Comparison of ENCODE assay signal across 8 mouse cellular contexts in genomic region chr1:131867093-131867945, GRCm38 (mm10). TPM values are rescaled to one million over a fixed set of nuclear protein-coding genes. Genes with fewer than 3 reads are reported as not detected.
A peak's percentile ranks its signal among the peaks of the same experiment; 100 is the strongest.
DNase-seq lines count a peak whose midpoint lies in the region; ATAC-seq and TF ChIP-seq lines count a peak whose summit lies in the region.

Gene Rab29, plus strand, starts transcription at chr1:131867224.

- H3K9me3 ChIP-seq in MEL (replicated peaks; ENCODE audit: insufficient read depth, low read length): no peaks in the 10 kb centered on the region
- H3K9me3 ChIP-seq in lung, embryonic 16.5 days (ENCODE audit: control insufficient read depth, low read length): no peaks in the 10 kb centered on the region

- 1% methylated on average over 46 of the region's 46 CpGs for WGBS in lung, embryonic 16.5 days

- H3K36me3 ChIP-seq in MEL (ENCODE audit: control insufficient read depth in 1 of 2, insufficient read depth in 2 of 2, low read length in 2 of 2): peaks cover 0 to 8% of the 10 kb centered on the region in 2 experiments; a peak in 2 of 4 replicates
- H3K36me3 ChIP-seq in lung, embryonic 16.5 days (ENCODE audit: control insufficient read depth, insufficient read depth, low read length): no peaks in the 10 kb centered on the region; the same call in 1 of the 2 replicates

- peaks cover 0 to 10% of the 10 kb centered on the region in 2 experiments; a peak in 3 of 4 replicates for H3K4me1 ChIP-seq in MEL (ENCODE audit: control insufficient read depth in 1 of 2, insufficient read depth in 2 of 2, low read length in 2 of 2)
- H3K4me1 ChIP-seq in lung, embryonic 16.5 days (replicated peaks; ENCODE audit: control insufficient read depth, insufficient read depth, low read length): peaks cover 3% of the 10 kb centered on the region

- TF ChIP-seq RAD21 in MEL (IDR thresholded peaks at IDR 0.05; ENCODE audit: low read depth, low read length): no peak

- TF ChIP-seq CTCF in MEL (IDR thresholded peaks at IDR 0.05 in 2 of 3, conservative IDR thresholded peaks at IDR 0.05 in 1 of 3; ENCODE audit: control insufficient read depth in 1 of 3, insufficient read depth in 1 of 3, low read depth in 2 of 3, low read length in 3 of 3, poor library complexity in 1 of 3, severe bottlenecking in 1 of 3): peak; percentile 84 to 90 (median 86)

- no peak for TF ChIP-seq EP300 in MEL (IDR thresholded peaks at IDR 0.05; ENCODE audit: low read depth in 1 of 2, low read length in 2 of 2)

- peak; percentile 98 for DNase-seq in MEL (ENCODE audit: low read depth, low spot score)
- DNase-seq in cerebellum, adult 8-10 months: peak; percentile 69
- peak; percentile 90 for DNase-seq in forelimb bud, embryonic 11.5 days (ENCODE audit: low read depth, low spot score)
- DNase-seq in layer of hippocampus, adult 9-10 months (ENCODE audit: low spot score): peak; percentile 77
- DNase-seq in ovary, postnatal 10 days (ENCODE audit: low spot score): peak; percentile 71
- DNase-seq in thymus, postnatal 10 days (ENCODE audit: low spot score in 2 of 2): peak; percentile 80 to 90

- peak within 1 kb of the TSS; percentile 60 to 97 for H3K4me3 ChIP-seq in MEL (ENCODE audit: control insufficient read depth in 1 of 2, insufficient read depth in 1 of 2, low read depth in 2 of 2, low read length in 2 of 2)
- H3K4me3 ChIP-seq in lung, embryonic 16.5 days (ENCODE audit: low read length): peak within 1 kb of the TSS; percentile 73

- H3K27ac ChIP-seq in MEL (ENCODE audit: control insufficient read depth, low read depth, low read length): peak within 1 kb of the TSS; percentile 80
- peak within 1 kb of the TSS; percentile 16; the same call in 1 of the 2 replicates for H3K27ac ChIP-seq in lung, embryonic 16.5 days (ENCODE audit: low read length)

- peak; percentile 95 to 97 for ATAC-seq in hematopoietic stem cell, adult 5-6 weeks (replicated peaks in 1 of 2; ENCODE audit: insufficient read depth in 1 of 2, low FRiP score in 2 of 2, low TSS enrichment in 1 of 2, low read depth in 1 of 2, poor library complexity in 2 of 2, severe bottlenecking in 2 of 2)
- peak; percentile 98 for ATAC-seq in lung, embryonic 16.5 days (ENCODE audit: low read depth)

- TF ChIP-seq POLR2A in MEL (IDR thresholded peaks at IDR 0.05; ENCODE audit: control insufficient read depth in 1 of 2, insufficient read depth in 1 of 2, low read depth in 1 of 2, low read length in 2 of 2, poor library complexity in 1 of 2): no peak

- peak within 1 kb of the TSS; percentile 66 for H3K4me2 ChIP-seq in lung, embryonic 16.5 days (ENCODE audit: low read depth, low read length)

- H3K79me2 ChIP-seq in MEL (ENCODE audit: control insufficient read depth, insufficient read depth, low read length, poor library complexity): peaks cover 9% of the 10 kb centered on the region

- H3K27me3 ChIP-seq in MEL (ENCODE audit: control insufficient read depth in 1 of 2, insufficient read depth in 2 of 2, low read length in 2 of 2): peaks cover 0 to 1% of the 10 kb centered on the region in 2 experiments; a peak in 1 of 4 replicates
- H3K27me3 ChIP-seq in lung, embryonic 16.5 days (ENCODE audit: control insufficient read depth, insufficient read depth, low read depth, low read length): no peaks in the 10 kb centered on the region

- H3K9ac ChIP-seq in MEL (ENCODE audit: control insufficient read depth, low read depth, low read length, poor library complexity, severe bottlenecking): peak within 1 kb of the TSS; percentile 87
- peak within 1 kb of the TSS; percentile 76 for H3K9ac ChIP-seq in lung, embryonic 16.5 days (ENCODE audit: low read length)

TF ChIP-seq in MEL, 35 proteins besides CTCF, POLR2A, EP300 and RAD21:
- TF ChIP-seq TCF12 (IDR thresholded peaks at IDR 0.05; ENCODE audit: low read depth, low read length) (no peak), MAX (IDR thresholded peaks at IDR 0.05; ENCODE audit: low read length) (peak; percentile 28; the same call in 1 of the 2 replicates), ZMIZ1 (IDR thresholded peaks at IDR 0.05; ENCODE audit: low read depth, low read length) (0 out of 2 replicates have a peak, but pooled peaks have one; percentile 24), MYB (IDR thresholded peaks at IDR 0.05; ENCODE audit: low read depth, low read length) (no peak), GATA1 (IDR thresholded peaks at IDR 0.05; ENCODE audit: low read depth, low read length) (no peak), ZC3H11A (IDR thresholded peaks at IDR 0.05; ENCODE audit: low read depth, low read length) (no peak), ETS1 (IDR thresholded peaks at IDR 0.05; ENCODE audit: low read depth, low read length) (no peak), KAT2A (conservative IDR thresholded peaks at IDR 0.05; ENCODE audit: low read depth, low read length) (peak; percentile 97), RCOR1 (IDR thresholded peaks at IDR 0.05; ENCODE audit: low read depth, low read length) (no peak), BHLHE40 (IDR thresholded peaks at IDR 0.05; ENCODE audit: borderline replicate concordance, low read depth, low read length) (no peak), MAZ (IDR thresholded peaks at IDR 0.05; ENCODE audit: low read depth, low read length) (peak; percentile 62; the same call in 1 of the 2 replicates), TAL1 (IDR thresholded peaks at IDR 0.05; ENCODE audit: low read length) (no peak), MAFK (IDR thresholded peaks at IDR 0.05; ENCODE audit: borderline replicate concordance, low read depth, low read length) (no peak), ZNF384 (IDR thresholded peaks at IDR 0.05; ENCODE audit: low read depth, low read length) (no peak), ELF1 (IDR thresholded peaks at IDR 0.05; ENCODE audit: low read depth, low read length) (no peak), POLR2AphosphoS2 (IDR thresholded peaks at IDR 0.05; ENCODE audit: low read length) (no peak), GABPA (IDR thresholded peaks at IDR 0.05; ENCODE audit: low read depth, low read length) (no peak), SIN3A (IDR thresholded peaks at IDR 0.05; ENCODE audit: low read length) (no peak), NELFE (IDR thresholded peaks at IDR 0.05; ENCODE audit: low read depth, low read length) (peak; percentile 36; the same call in 1 of the 2 replicates), NRF1 (IDR thresholded peaks at IDR 0.05; ENCODE audit: insufficient read depth, low read depth, low read length, poor library complexity, severe bottlenecking) (no peak), CHD2 (IDR thresholded peaks at IDR 0.05; ENCODE audit: low read length) (no peak), USF2 (IDR thresholded peaks at IDR 0.05; ENCODE audit: borderline replicate concordance in 1 of 2, insufficient read depth in 1 of 2, low read depth in 1 of 2, low read length in 2 of 2) (no peak), E2F4 (IDR thresholded peaks at IDR 0.05; ENCODE audit: borderline replicate concordance, low read depth, low read length) (no peak), HCFC1 (IDR thresholded peaks at IDR 0.05; ENCODE audit: low read depth, low read length) (peak; percentile 98), MYC (IDR thresholded peaks at IDR 0.05; ENCODE audit: low read depth, low read length) (no peak), MXI1 (IDR thresholded peaks at IDR 0.05; ENCODE audit: low read depth, low read length) (no peak), JUND (IDR thresholded peaks at IDR 0.05; ENCODE audit: low read depth, low read length) (no peak), MEF2A (IDR thresholded peaks at IDR 0.05; ENCODE audit: extremely low read depth, insufficient replicate concordance, low read depth, low read length, poor library complexity, severe bottlenecking) (no peak), UBTF (IDR thresholded peaks at IDR 0.05; ENCODE audit: borderline replicate concordance, insufficient read depth, low read depth, low read length) (0 out of 2 replicates have a peak, but pooled peaks have one; percentile 30), SMC3 (IDR thresholded peaks at IDR 0.05; ENCODE audit: low read depth, low read length) (no peak), USF1 (IDR thresholded peaks at IDR 0.05; ENCODE audit: low read depth, low read length) (no peak), TBP (IDR thresholded peaks at IDR 0.05; ENCODE audit: low read depth, low read length) (no peak), ZKSCAN1 (IDR thresholded peaks at IDR 0.05; ENCODE audit: low read depth, low read length) (no peak), CHD1 (IDR thresholded peaks at IDR 0.05; ENCODE audit: low read depth, low read length) (no peak), POLR2AphosphoS5 (IDR thresholded peaks at IDR 0.05; ENCODE audit: borderline replicate concordance, low read depth, low read length) (no peak)

RNA-seq across cellular contexts. Expression of gene Rab29, which starts in this region (rescaled TPM):
- 22.1 and 23.5 TPM in 2 replicates for total RNA-seq in MEL (2012; rRNA removed)
- 10 to 100 TPM in 1 of 2 experiments, not detected in 1; 26.3 TPM for polyA plus RNA-seq in MEL (2012; ENCODE audit: insufficient read depth in 1 of 2, insufficient read length in 2 of 2, low read depth in 1 of 2, low replicate concordance in 2 of 2, missing spikeins in 1 of 2)
- total RNA-seq in hematopoietic stem cell, adult 5-6 weeks (2017): 16.1 and 28.8 TPM in 2 replicates
- polyA plus RNA-seq in lung, embryonic 16.5 days (2015; fragmentation: Nextera tagmentation; extraction: Ambion mirVana): 24.0 and 25.8 TPM in 2 replicates

Comparison
In these comparisons a context has a peak if more than half of its experiments do, and no peak if none do; other contexts are left out.
1. Peak in every context shown above with its lines: DNase-seq, ATAC-seq, H3K4me3 ChIP-seq and H3K27ac ChIP-seq.